Mouse (Mus musculus): ENCODE results near the gene Il10. TPM values are rescaled to one million over a fixed set of nuclear protein-coding genes. Genes with fewer than 3 reads are reported as not detected.

Gene Il10
- polyA plus RNA-seq, 1 experiment from 2014 or later, result not detected

DNA sequence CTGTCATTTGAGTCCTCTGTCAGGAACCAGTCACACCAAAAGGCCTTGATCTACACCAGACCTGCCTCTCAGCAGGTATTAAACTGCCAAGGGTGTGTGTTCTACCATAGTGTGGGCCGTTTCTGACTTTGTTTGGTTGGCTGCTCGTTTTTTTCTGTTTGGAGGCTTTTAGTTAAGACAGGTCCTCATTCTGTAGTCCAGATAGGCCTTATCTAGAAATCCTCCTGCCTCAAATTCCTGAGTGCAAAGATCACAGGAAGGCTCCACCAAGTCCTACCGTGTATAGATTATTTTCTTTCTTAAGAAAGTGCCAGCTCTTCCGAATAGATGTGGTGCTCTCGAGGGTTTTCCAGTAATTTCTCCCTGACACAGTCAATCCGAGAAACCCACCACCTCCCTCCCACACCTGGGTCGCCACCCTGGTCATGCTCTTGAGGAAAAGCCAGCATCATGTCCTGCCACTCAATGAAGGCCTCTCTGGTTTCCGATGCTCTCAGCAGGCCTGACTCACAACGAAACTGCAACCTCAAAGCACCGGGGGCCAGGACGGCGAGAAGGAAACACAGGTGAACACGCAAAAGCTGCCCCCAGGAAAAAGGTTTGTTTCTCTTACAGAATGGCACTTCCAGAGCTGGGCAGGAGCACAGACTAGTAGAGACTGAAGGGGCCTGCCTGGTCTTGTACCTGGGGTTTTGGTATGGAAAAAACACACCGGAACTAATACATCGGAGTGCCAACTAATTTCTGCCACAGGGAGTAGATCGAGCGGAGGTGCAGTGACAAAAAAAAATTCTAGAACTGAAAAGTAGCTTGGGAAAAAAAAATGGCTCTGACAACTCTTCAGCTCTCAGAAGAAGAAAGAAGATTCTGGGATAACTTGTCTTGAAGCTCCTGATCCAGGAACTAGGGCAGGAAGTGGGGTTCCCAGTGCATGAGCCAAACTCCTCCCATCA, 9.2 kb upstream of the Il10 start:
- no peaks in the 10 kb centered on the region for H3K36me3 ChIP-seq (ENCODE audit: control insufficient read depth, insufficient read depth, low read length)
- no peak overlapping the region for H3K4me2 ChIP-seq (replicated peaks; ENCODE audit: low read depth, low read length)
- H3K4me1 ChIP-seq (replicated peaks; ENCODE audit: control insufficient read depth, insufficient read depth, low read length), result no peaks in the 10 kb centered on the region
- no peak overlapping the region for H3K27ac ChIP-seq (ENCODE audit: low read depth, low read length)
- H3K4me3 ChIP-seq (ENCODE audit: low read depth, low read length), result no peak overlapping the region
- no peak for ATAC-seq (ENCODE audit: low FRiP score)
- WGBS, result 88% methylated on average over 17 of the region's 17 CpGs
- H3K9ac ChIP-seq (ENCODE audit: low read depth, low read length), result no peak overlapping the region
- no peaks in the 10 kb centered on the region for H3K27me3 ChIP-seq (ENCODE audit: control insufficient read depth, insufficient read depth, low read length)
- no peak for DNase-seq (ENCODE audit: low spot score)
- H3K9me3 ChIP-seq (ENCODE audit: control insufficient read depth, low read length), result no peaks in the 10 kb centered on the region

DNA sequence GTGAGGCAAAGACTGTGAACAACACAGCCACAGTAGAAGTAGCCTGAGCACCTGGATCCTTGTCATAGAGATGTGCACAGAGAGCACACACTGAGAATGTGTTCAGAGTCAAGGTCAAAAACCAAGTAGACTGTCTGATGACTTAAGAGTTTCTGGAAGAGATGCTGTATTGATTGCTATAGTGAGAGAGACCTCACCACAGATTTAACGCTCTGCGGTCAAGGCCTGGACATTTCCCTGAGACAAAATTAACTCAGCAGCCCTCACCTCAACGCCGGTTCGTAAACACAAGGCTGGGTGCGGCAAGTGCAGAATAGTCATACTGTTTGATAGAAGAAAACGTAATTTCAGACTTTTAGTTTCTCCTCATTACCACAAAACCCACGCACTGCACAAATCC, 7.2 kb upstream of the Il10 start:
- no peaks in the 10 kb centered on the region for H3K36me3 ChIP-seq (ENCODE audit: control insufficient read depth, insufficient read depth, low read length)
- no peak overlapping the region for H3K4me3 ChIP-seq (ENCODE audit: low read depth, low read length)
- no peak for DNase-seq (ENCODE audit: low spot score)
- 96% methylated on average over 8 of the region's 8 CpGs for WGBS
- no peaks in the 10 kb centered on the region for H3K4me1 ChIP-seq (replicated peaks; ENCODE audit: control insufficient read depth, insufficient read depth, low read length)
- H3K4me2 ChIP-seq (replicated peaks; ENCODE audit: low read depth, low read length), result no peak overlapping the region
- ATAC-seq (ENCODE audit: low FRiP score), result no peak
- no peaks in the 10 kb centered on the region for H3K27me3 ChIP-seq (ENCODE audit: control insufficient read depth, insufficient read depth, low read length)
- no peak overlapping the region for H3K27ac ChIP-seq (ENCODE audit: low read depth, low read length)
- H3K9ac ChIP-seq (ENCODE audit: low read depth, low read length), result no peak overlapping the region
- no peaks in the 10 kb centered on the region for H3K9me3 ChIP-seq (ENCODE audit: control insufficient read depth, low read length)

DNA sequence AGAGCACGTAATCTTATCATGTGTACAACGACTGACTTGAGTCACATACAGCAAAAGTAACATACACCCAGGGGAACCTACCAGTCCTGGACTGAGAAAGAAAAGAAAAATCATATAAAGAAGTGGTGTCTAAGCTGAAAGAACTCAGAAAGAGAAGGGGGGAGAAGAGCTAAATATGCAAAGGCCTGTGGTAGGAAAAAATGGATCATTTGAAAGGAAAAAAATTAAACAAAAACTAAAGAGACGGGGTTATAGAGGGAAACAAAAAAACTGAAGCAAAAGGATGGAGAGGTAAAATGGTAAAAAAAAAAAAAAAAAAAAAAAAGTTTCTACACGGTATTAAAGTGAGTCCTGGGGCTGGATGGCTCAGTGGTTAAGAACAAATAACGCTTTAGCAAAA, 5.7 kb upstream of the Il10 start:
- no peak overlapping the region for H3K4me3 ChIP-seq (ENCODE audit: low read depth, low read length)
- ATAC-seq (ENCODE audit: low FRiP score) (no peak), DNase-seq (ENCODE audit: low spot score) (no peak)
- H3K9me3 ChIP-seq (ENCODE audit: control insufficient read depth, low read length), result no peaks in the 10 kb centered on the region
- no peaks in the 10 kb centered on the region for H3K36me3 ChIP-seq (ENCODE audit: control insufficient read depth, insufficient read depth, low read length)
- H3K27me3 ChIP-seq (ENCODE audit: control insufficient read depth, insufficient read depth, low read length), result no peaks in the 10 kb centered on the region
- 92% methylated on average over 5 of the region's 5 CpGs for WGBS
- no peaks in the 10 kb centered on the region for H3K4me1 ChIP-seq (replicated peaks; ENCODE audit: control insufficient read depth, insufficient read depth, low read length)
- no peak overlapping the region for H3K9ac ChIP-seq (ENCODE audit: low read depth, low read length)
- no peak overlapping the region for H3K27ac ChIP-seq (ENCODE audit: low read depth, low read length)
- H3K4me2 ChIP-seq (replicated peaks; ENCODE audit: low read depth, low read length), result no peak overlapping the region

DNA sequence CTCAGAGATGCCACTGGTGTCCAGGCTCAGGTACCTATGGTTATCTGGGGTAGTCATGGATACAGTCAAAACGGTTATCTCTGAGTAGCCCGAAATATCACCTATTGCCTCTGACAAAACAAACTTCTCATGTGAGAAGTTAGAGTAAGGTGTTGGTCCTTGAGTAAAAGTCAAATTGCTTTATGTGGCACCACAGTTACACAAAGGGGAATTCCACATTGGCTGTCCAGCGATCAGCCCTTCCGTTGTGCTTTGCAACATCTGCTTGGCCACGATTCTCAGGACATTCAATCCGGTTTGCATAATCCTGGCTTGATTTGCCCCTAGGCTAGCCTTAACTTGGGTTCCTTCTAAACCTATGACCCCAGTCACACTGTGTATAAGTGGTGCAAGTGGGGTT, 4.4 kb upstream of the Il10 start:
- Histone ChIP-seq H3K4me2 (replicated peaks; ENCODE audit: low read depth, low read length) (no peak overlapping the region), H3K9ac (ENCODE audit: low read depth, low read length) (no peak overlapping the region), H3K36me3 (ENCODE audit: control insufficient read depth, insufficient read depth, low read length) (no peaks in the 10 kb centered on the region), H3K4me3 (ENCODE audit: low read depth, low read length) (no peak overlapping the region), H3K9me3 (ENCODE audit: control insufficient read depth, low read length) (no peaks in the 10 kb centered on the region), H3K27ac (ENCODE audit: low read depth, low read length) (no peak overlapping the region), H3K4me1 (replicated peaks; ENCODE audit: control insufficient read depth, insufficient read depth, low read length) (no peaks in the 10 kb centered on the region), H3K27me3 (ENCODE audit: control insufficient read depth, insufficient read depth, low read length) (no peaks in the 10 kb centered on the region)
- 90% methylated on average over 6 of the region's 6 CpGs for WGBS
- no peak for DNase-seq (ENCODE audit: low spot score)
- ATAC-seq (ENCODE audit: low FRiP score), result no peak

DNA sequence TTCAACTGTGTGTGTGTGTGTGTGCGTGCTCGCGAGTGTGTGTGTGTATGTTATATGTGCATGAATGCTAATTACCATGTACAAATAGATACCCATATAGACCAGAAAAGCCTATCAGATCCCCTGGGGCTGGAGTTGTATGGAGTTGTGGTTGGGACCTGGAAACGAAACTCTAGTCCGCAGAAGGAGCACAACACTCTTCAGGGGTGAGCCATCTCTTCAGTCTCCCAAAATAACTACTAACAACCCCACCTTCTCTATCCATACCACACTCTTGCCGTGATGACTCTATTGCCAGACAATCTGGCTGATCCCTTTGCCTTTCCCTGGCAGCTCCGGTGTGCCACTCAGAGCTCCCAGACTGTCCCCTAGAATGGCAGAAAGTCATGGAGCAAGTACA, 3.8 kb upstream of the Il10 start:
- no peak overlapping the region for H3K9ac ChIP-seq (ENCODE audit: low read depth, low read length)
- H3K9me3 ChIP-seq (ENCODE audit: control insufficient read depth, low read length), result no peaks in the 10 kb centered on the region
- no peak overlapping the region for H3K4me2 ChIP-seq (replicated peaks; ENCODE audit: low read depth, low read length)
- no peaks in the 10 kb centered on the region for H3K27me3 ChIP-seq (ENCODE audit: control insufficient read depth, insufficient read depth, low read length)
- no peak overlapping the region for H3K4me3 ChIP-seq (ENCODE audit: low read depth, low read length)
- ATAC-seq (ENCODE audit: low FRiP score), result no peak
- H3K36me3 ChIP-seq (ENCODE audit: control insufficient read depth, insufficient read depth, low read length), result no peaks in the 10 kb centered on the region
- no peak for DNase-seq (ENCODE audit: low spot score)
- H3K27ac ChIP-seq (ENCODE audit: low read depth, low read length), result no peak overlapping the region
- WGBS, result 94% methylated on average over 7 of the region's 7 CpGs
- H3K4me1 ChIP-seq (replicated peaks; ENCODE audit: control insufficient read depth, insufficient read depth, low read length), result no peaks in the 10 kb centered on the region

DNA sequence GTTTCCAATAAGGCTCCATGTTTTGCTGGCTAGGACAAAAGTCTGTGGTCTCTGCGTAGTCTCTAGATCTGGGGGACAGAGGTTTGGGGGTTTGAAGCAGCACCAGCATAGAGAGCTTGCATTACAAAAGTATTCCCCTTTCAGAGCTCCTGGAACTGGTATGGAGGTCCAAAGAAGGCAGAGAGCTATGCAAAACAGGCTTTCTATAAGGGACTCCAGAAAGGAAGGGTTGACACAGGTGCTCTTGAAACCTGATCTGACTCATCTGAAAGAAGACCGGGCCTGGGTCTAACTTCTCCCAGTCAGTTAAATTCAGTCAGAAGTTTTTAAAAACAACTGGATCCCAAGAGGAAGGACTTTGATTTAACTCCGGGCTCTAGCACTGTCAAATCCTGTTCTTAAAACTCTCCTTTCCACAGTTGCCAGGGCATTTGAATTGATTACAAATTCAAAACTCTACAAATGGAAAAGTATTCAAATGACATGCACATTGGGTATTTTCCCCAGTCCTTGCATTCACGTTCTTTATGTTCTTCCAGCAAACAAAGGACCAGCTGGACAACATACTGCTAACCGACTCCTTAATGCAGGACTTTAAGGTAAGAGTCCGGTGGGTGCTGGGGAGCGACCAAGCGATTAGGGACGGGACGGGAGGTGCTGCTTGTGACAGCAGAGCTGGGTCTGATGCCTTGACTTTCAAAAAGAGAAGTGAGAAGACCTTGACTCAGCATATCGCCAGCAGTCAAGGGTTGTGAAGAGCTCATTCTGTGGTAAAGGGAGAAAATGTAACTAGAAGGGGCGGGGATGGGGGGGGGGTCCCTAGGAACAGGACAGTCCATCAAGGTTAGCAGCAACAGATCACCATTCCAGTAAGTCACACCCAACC, 1.0 kb downstream of the Il10 start:
- Histone ChIP-seq H3K36me3 (ENCODE audit: control insufficient read depth, insufficient read depth, low read length) (no peaks in the 10 kb centered on the region), H3K27me3 (ENCODE audit: control insufficient read depth, insufficient read depth, low read length) (no peaks in the 10 kb centered on the region), H3K9ac (ENCODE audit: low read depth, low read length) (no peak overlapping the region), H3K4me3 (ENCODE audit: low read depth, low read length) (no peak overlapping the region), H3K9me3 (ENCODE audit: control insufficient read depth, low read length) (no peaks in the 10 kb centered on the region), H3K27ac (ENCODE audit: low read depth, low read length) (no peak overlapping the region), H3K4me1 (replicated peaks; ENCODE audit: control insufficient read depth, insufficient read depth, low read length) (no peaks in the 10 kb centered on the region), H3K4me2 (replicated peaks; ENCODE audit: low read depth, low read length) (no peak overlapping the region)
- ATAC-seq (ENCODE audit: low FRiP score), result no peak
- 53% methylated on average over 12 of the region's 12 CpGs for WGBS
- no peak for DNase-seq (ENCODE audit: low spot score)

DNA sequence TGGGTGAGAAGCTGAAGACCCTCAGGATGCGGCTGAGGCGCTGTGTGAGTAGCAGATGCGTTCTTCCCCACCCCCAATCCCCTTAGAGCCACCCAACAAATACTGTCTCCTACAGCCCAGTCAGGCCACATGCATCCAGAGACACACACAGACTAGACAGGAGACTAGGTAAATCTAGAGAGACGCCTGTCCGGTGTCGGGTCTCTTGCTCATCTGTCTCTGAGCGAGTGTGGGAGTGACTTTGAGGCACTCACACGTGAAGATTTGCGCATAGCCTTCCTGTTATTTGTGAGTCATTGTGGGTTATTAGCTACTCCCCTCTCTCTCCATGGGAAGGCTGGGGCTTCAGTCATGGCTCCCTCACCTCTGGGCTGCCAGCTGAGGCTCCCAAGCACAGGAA, 1.8 kb downstream of the Il10 start:
- no peak overlapping the region for H3K4me2 ChIP-seq (replicated peaks; ENCODE audit: low read depth, low read length)

DNA sequence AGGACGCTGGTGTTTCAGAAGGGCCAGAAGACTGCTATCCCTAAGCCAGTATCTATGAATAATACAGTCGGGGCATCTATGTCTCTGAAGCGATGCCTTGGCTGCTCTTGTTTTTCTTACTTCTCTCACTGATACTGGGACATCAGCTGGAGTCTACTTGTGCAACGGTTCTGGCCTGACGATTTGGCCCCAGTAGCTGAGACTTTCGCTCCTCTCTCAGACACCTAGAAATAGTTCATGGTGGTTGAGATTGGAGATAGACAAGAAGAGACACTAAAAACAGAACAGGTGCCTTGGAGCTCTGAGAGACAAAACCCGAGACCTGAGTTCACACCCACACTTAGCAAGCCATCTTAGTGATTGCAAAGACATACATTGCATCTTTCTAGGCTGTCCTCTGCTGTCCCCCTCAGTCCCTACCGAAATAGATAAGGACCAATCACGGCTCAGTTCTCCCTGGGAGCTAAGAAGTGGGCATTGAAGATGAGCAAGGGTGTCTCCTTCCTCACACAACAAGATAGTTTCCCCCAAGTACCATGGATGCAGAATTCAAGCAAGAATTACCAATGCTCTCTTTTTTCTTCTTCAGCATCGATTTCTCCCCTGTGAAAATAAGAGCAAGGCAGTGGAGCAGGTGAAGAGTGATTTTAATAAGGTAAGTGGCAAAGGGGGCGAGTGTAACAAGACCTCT, 2.4 kb downstream of the Il10 start:
- Histone ChIP-seq H3K4me3 (ENCODE audit: low read depth, low read length) (no peak overlapping the region), H3K27ac (ENCODE audit: low read depth, low read length) (no peak overlapping the region), H3K4me2 (replicated peaks; ENCODE audit: low read depth, low read length) (no peak overlapping the region), H3K9ac (ENCODE audit: low read depth, low read length) (no peak overlapping the region), H3K36me3 (ENCODE audit: control insufficient read depth, insufficient read depth, low read length) (no peaks in the 10 kb centered on the region), H3K9me3 (ENCODE audit: control insufficient read depth, low read length) (no peaks in the 10 kb centered on the region), H3K4me1 (replicated peaks; ENCODE audit: control insufficient read depth, insufficient read depth, low read length) (no peaks in the 10 kb centered on the region), H3K27me3 (ENCODE audit: control insufficient read depth, insufficient read depth, low read length) (no peaks in the 10 kb centered on the region)
- 78% methylated on average over 11 of the region's 11 CpGs for WGBS
- ATAC-seq (ENCODE audit: low FRiP score) (no peak), DNase-seq (ENCODE audit: low spot score) (no peak)

More for the DNA sequence above, 1.8 kb downstream of the Il10 start:
- ATAC-seq (ENCODE audit: low FRiP score), result no peak
- Histone ChIP-seq H3K4me1 (replicated peaks; ENCODE audit: control insufficient read depth, insufficient read depth, low read length) (no peaks in the 10 kb centered on the region), H3K9me3 (ENCODE audit: control insufficient read depth, low read length) (no peaks in the 10 kb centered on the region), H3K27ac (ENCODE audit: low read depth, low read length) (no peak overlapping the region), H3K4me3 (ENCODE audit: low read depth, low read length) (no peak overlapping the region), H3K9ac (ENCODE audit: low read depth, low read length) (no peak overlapping the region), H3K27me3 (ENCODE audit: control insufficient read depth, insufficient read depth, low read length) (no peaks in the 10 kb centered on the region), H3K36me3 (ENCODE audit: control insufficient read depth, insufficient read depth, low read length) (no peaks in the 10 kb centered on the region)
- no peak for DNase-seq (ENCODE audit: low spot score)
- 71% methylated on average over 9 of the region's 9 CpGs for WGBS
